Mouse (Mus musculus) left cerebral cortex, postnatal 14 days (tissue): ENCODE results near the gene Gm8947. TPM values are rescaled to one million over a fixed set of nuclear protein-coding genes. Genes with fewer than 3 reads are reported as not detected.
A peak's percentile ranks its signal among the peaks of the same experiment; 100 is the strongest.

Source experiments
- DNase-seq, 2 experiments: peaks; one replicate each; pipeline ENCODE4 v3.0.0; 2021 to 2022; ENCODE audit warnings: low spot score in 2 of 2, mixed read lengths in 1 of 2
- intact Hi-C: fragments of 180-260 bp; cut with DNase I; formaldehyde crosslinking; loops from one replicate; pipeline ENCODE4 v1.15.1; 2025
- total RNA-seq, 2 experiments: library from RNA; stranded (reverse); gene quantifications; 2 replicates each; pipeline ENCODE4 v1.2.3; 2021

Gm8947 gene
- total RNA-seq, 2 experiments from 2014 or later = not detected

- intact Hi-C loops = no loop called here
- no peak for DNase-seq
These were observed 26.9 kb downstream of the Gm8947 start for GRCm38 (mm10) chr1:151219045-151219444.

- intact Hi-C loops = no loop called here
- DNase-seq = no peak
These were observed 27.9 kb downstream of the Gm8947 start for GRCm38 (mm10) chr1:151220098-151220497.

GRCm38 (mm10) chr1:151222561-151223267, 30.5 kb downstream of the Gm8947 start:
- intact Hi-C loops = no loop called here
- no peak for DNase-seq

GRCm38 (mm10) chr1:151223377-151223776, 31.2 kb downstream of the Gm8947 start:
- no peak for DNase-seq
- intact Hi-C loops = no loop called here

GRCm38 (mm10) chr1:151224536-151224935, 32.4 kb downstream of the Gm8947 start:
- DNase-seq = no peak
- intact Hi-C loops = no loop called here

GRCm38 (mm10) chr1:151227506-151227905, 35.3 kb downstream of the Gm8947 start:
- no peak for DNase-seq
- intact Hi-C loops = no loop called here

GRCm38 (mm10) chr1:151228320-151228989, 36.3 kb downstream of the Gm8947 start:
- DNase-seq = no peak
- intact Hi-C loops = no loop called here

GRCm38 (mm10) chr1:151232346-151232745, 40.2 kb downstream of the Gm8947 start:
- DNase-seq = no peak
- intact Hi-C loops = no loop called here

- DNase-seq = no peak
- intact Hi-C loops = no loop called here
These were observed 41.6 kb downstream of the Gm8947 start for GRCm38 (mm10) chr1:151233756-151234155.

- DNase-seq = no peak
- intact Hi-C loops = no loop called here
These were observed 43.4 kb downstream of the Gm8947 start for GRCm38 (mm10) chr1:151235574-151235973.

- DNase-seq = peak in 1 of 2 experiments; percentile 26
- intact Hi-C loops = no loop called here
These were observed 44.2 kb downstream of the Gm8947 start for GRCm38 (mm10) chr1:151236141-151236930.

GRCm38 (mm10) chr1:151237780-151238179, 45.6 kb downstream of the Gm8947 start:
- intact Hi-C loops = no loop called here
- no peak for DNase-seq

- DNase-seq = no peak
- intact Hi-C loops = no loop called here
These were observed 51.2 kb downstream of the Gm8947 start for GRCm38 (mm10) chr1:151243332-151243731.

Other genes starting within 250 kb of the Gm8947 start
- gene Hmcn1, start 198.9 kb upstream of the Gm8947 start, total RNA-seq = 1 to 10 TPM; 3.5 to 5.4 TPM
- gene Gm47985, start 9.8 kb upstream of the Gm8947 start, total RNA-seq = not detected
- gene Gm47995, start 6.1 kb downstream of the Gm8947 start, total RNA-seq = not detected
- not detected for gene 3110040M04Rik, start 11.7 kb downstream of the Gm8947 start, total RNA-seq
- gene Gm47996, start 17.8 kb downstream of the Gm8947 start, total RNA-seq = not detected
- gene Ivns1abp, start 152.1 kb downstream of the Gm8947 start, total RNA-seq = 100 to 1,000 TPM; 125 to 135 TPM
- 1 to 10 TPM; 8.6 to 9.0 TPM for gene Swt1, start 236.1 kb downstream of the Gm8947 start, total RNA-seq
- 10 to 100 TPM; 24.6 to 27.6 TPM for gene Trmt1l, start 236.2 kb downstream of the Gm8947 start, total RNA-seq